Mouse (Mus musculus) liver, embryonic 14.5 days (tissue): ENCODE measurements at regions not wholly inside any gene's neighbourhood (a gene's known extent, or its start where the extent isn't known, plus 50 kb on each side); places are given as distances from the start of the nearest gene placed in this dataset.

ENCODE experiments used
- ATAC-seq: fragments of 200-750 bp; cut with Nextera tagmentation; 2 replicates; pipeline ENCODE4 v1.8.0; 2017; ENCODE audit warnings: moderate number of reproducible peaks, mild to moderate bottlenecking, moderate library complexity; ENCODE audit not compliant: insufficient read depth
- DNase-seq, 3 experiments: peaks; one replicate each; pipeline ENCODE4 v3.0.0-alpha.2; 2012 to 2013; ENCODE audit warnings: low read depth in 3 of 3, low spot score in 3 of 3
- H3K27ac ChIP-seq: fragments of 300-500 bp; sonication (generic); 2 replicates; pipeline ENCODE4 v1.5.1; 2014; ENCODE audit warnings: moderate library complexity, mild to moderate bottlenecking, control low read depth, inconsistent platforms
- H3K27me3 ChIP-seq: fragments of 300-500 bp; sonication (generic); 2 replicates; pipeline ENCODE4 v1.6.1; 2014; ENCODE audit warnings: mild to moderate bottlenecking, low read length, moderate library complexity; ENCODE audit not compliant: control insufficient read depth, insufficient read depth
- H3K36me3 ChIP-seq: fragments of 300-500 bp; sonication (generic); replicated peaks from 2 replicates; pipeline ENCODE4 v1.6.1; 2014; ENCODE audit warnings: low read depth; ENCODE audit not compliant: control insufficient read depth, insufficient read depth
- H3K4me1 ChIP-seq, 2 experiments: fragments of 200-500 bp in 1 of 2; fragments of 300-500 bp in 1 of 2; sonication (generic) in 1 of 2; replicated peaks; 2 replicates each; pipeline ENCODE4 v1.6.1; 2012 to 2014; ENCODE audit warnings: antibody characterized with exemption in 1 of 2, inconsistent platforms in 1 of 2, low read length in 1 of 2; ENCODE audit not compliant: control insufficient read depth in 2 of 2, insufficient read depth in 2 of 2
- H3K4me2 ChIP-seq: fragments of 300-500 bp; sonication (generic); 2 replicates; pipeline ENCODE4 v1.6.1; 2014; ENCODE audit warnings: low read depth, mild to moderate bottlenecking, control low read depth, moderate library complexity
- H3K4me3 ChIP-seq, 2 experiments: fragments of 200-500 bp in 1 of 2; fragments of 300-500 bp in 1 of 2; sonication (generic) in 1 of 2; 2 replicates each; pipeline ENCODE4 v1.5.1; 2012 to 2014; ENCODE audit warnings: low read depth in 2 of 2, low read length in 2 of 2, mild to moderate bottlenecking in 2 of 2, control low read depth in 1 of 2, inconsistent platforms in 1 of 2, moderate library complexity in 1 of 2; ENCODE audit not compliant: insufficient read depth in 1 of 2
- H3K9ac ChIP-seq: fragments of 300-500 bp; sonication (generic); replicated peaks from 2 replicates; pipeline ENCODE4 v1.6.1; 2014; ENCODE audit warnings: mild to moderate bottlenecking, control low read depth, moderate library complexity
- H3K9me3 ChIP-seq: fragments of 300-500 bp; sonication (generic); 2 replicates; pipeline ENCODE4 v1.6.1; 2016; ENCODE audit warnings: low read length, mixed read lengths; ENCODE audit not compliant: control insufficient read depth
- CTCF ChIP-seq: IDR thresholded peaks from 2 replicates; pipeline ENCODE4 v1.5.1; 2016; ENCODE audit warnings: antibody characterized with exemption, low read depth, control low read depth
- EP300 ChIP-seq: IDR thresholded peaks from 2 replicates; pipeline ENCODE4 v1.6.1; 2016; ENCODE audit warnings: antibody characterized with exemption, low read depth
- WGBS: fragments of 180-500 bp; shearing (Covaris S2); extraction: QIAGEN DNeasy Blood & Tissue Kit; methylation state at CpG from one replicate; pipeline ENCODE4 v1.1.7; 2014; ENCODE audit not compliant: insufficient replicate concordance; 5-methylcytosine and 5-hydroxymethylcytosine counted together

GRCm38 (mm10) chr12:118784643-118785042, 61.5 kb upstream of the Sp8 start:
- no peak overlapping the region for H3K9ac ChIP-seq
- H3K27ac ChIP-seq = no peak overlapping the region
- no peaks in the 10 kb centered on the region for H3K36me3 ChIP-seq
- no peak for DNase-seq
- H3K27me3 ChIP-seq = no peaks in the 10 kb centered on the region
- no peak for TF ChIP-seq CTCF
- TF ChIP-seq EP300 = no peak
- H3K4me3 ChIP-seq = no peak overlapping the region
- ATAC-seq = no peak
- no peak overlapping the region for H3K4me2 ChIP-seq
- WGBS = 63% methylated on average over 1 of the region's 1 CpGs
- no peaks in the 10 kb centered on the region for H3K4me1 ChIP-seq
- H3K9me3 ChIP-seq = no peaks in the 10 kb centered on the region

- 54% methylated on average over 3 of the region's 3 CpGs for WGBS
- Histone ChIP-seq H3K9me3 (no peaks in the 10 kb centered on the region), H3K36me3 (no peaks in the 10 kb centered on the region), H3K4me1 (no peaks in the 10 kb centered on the region), H3K4me3 (no peak overlapping the region), H3K9ac (no peak overlapping the region), H3K27ac (no peak overlapping the region), H3K4me2 (no peak overlapping the region), H3K27me3 (no peaks in the 10 kb centered on the region)
- DNase-seq = no peak
- TF ChIP-seq CTCF (no peak), EP300 (no peak)
- ATAC-seq = no peak
Observed at GRCm38 (mm10) chr12:118781978-118782377, 64.2 kb upstream of the Sp8 start.

- H3K4me2 ChIP-seq = no peak overlapping the region
- no peaks in the 10 kb centered on the region for H3K4me1 ChIP-seq
- no peak overlapping the region for H3K4me3 ChIP-seq
- no peaks in the 10 kb centered on the region for H3K27me3 ChIP-seq
- 18% methylated on average over 1 of the region's 1 CpGs for WGBS
- H3K27ac ChIP-seq = no peak overlapping the region
- no peaks in the 10 kb centered on the region for H3K9me3 ChIP-seq
- no peak overlapping the region for H3K9ac ChIP-seq
- TF ChIP-seq EP300 (no peak), CTCF (no peak)
- DNase-seq = no peak
- ATAC-seq = no peak
- no peaks in the 10 kb centered on the region for H3K36me3 ChIP-seq
Observed at GRCm38 (mm10) chr12:118775463-118776064, 70.6 kb upstream of the Sp8 start.

GRCm38 (mm10) chr12:118772790-118773189, 73.3 kb upstream of the Sp8 start:
- Histone ChIP-seq H3K4me3 (no peak overlapping the region), H3K9ac (no peak overlapping the region), H3K36me3 (no peaks in the 10 kb centered on the region), H3K4me1 (no peaks in the 10 kb centered on the region), H3K4me2 (no peak overlapping the region), H3K27me3 (no peaks in the 10 kb centered on the region), H3K9me3 (no peaks in the 10 kb centered on the region), H3K27ac (no peak overlapping the region)
- ATAC-seq = no peak
- TF ChIP-seq EP300 (no peak), CTCF (no peak)
- WGBS = 25% methylated on average over 2 of the region's 2 CpGs
- DNase-seq = no peak

GRCm38 (mm10) chr12:118766472-118766871, 79.7 kb upstream of the Sp8 start:
- Histone ChIP-seq H3K9ac (no peak overlapping the region), H3K4me1 (no peaks in the 10 kb centered on the region), H3K27ac (no peak overlapping the region), H3K36me3 (no peaks in the 10 kb centered on the region), H3K4me3 (no peak overlapping the region), H3K27me3 (no peaks in the 10 kb centered on the region), H3K9me3 (no peaks in the 10 kb centered on the region), H3K4me2 (no peak overlapping the region)
- no peak for DNase-seq
- 51% methylated on average over 1 of the region's 1 CpGs for WGBS
- no peak for ATAC-seq
- TF ChIP-seq CTCF (no peak), EP300 (no peak)
